Mouse (Mus musculus): ENCODE data around the gene Mef2c.

DNA sequence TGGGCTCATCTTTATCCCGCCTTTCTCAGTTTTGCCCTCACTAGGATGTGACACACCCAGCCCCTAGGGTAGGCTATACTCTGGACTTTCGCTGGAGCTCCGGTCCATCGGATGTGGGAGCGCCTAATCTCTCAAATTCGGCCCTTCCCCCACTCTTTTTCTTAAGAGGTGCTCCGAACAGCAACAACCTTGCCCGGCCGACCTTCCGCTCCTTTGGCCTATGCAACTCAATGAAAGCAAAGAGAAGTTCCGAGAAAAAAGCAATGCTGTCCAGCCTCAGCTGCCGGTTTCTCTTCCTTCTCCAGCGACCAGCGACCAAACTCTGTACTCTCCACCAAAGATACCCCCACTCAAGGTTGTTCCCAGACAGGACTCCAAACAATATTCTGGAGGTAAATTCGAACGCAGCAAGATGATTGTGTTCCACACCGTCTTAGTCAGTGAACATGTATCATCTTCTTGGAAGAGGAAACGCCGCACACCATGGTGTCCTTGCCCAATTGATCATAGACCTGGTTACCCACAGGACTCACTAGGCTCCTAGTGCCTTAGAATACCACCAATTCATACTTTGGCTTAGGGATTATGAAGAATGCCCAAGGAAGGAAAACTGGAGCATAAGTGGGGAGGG is 209.9 kb downstream of the Mef2c start:
- TF ChIP-seq GATA1 (IDR thresholded peaks at IDR 0.05; ENCODE audit: low read length) (no peak), TAL1 (IDR thresholded peaks at IDR 0.05; ENCODE audit: low read length) (no peak)
